Comparison of ENCODE assay signal across 8 mouse cellular contexts in the genomic region with DNA sequence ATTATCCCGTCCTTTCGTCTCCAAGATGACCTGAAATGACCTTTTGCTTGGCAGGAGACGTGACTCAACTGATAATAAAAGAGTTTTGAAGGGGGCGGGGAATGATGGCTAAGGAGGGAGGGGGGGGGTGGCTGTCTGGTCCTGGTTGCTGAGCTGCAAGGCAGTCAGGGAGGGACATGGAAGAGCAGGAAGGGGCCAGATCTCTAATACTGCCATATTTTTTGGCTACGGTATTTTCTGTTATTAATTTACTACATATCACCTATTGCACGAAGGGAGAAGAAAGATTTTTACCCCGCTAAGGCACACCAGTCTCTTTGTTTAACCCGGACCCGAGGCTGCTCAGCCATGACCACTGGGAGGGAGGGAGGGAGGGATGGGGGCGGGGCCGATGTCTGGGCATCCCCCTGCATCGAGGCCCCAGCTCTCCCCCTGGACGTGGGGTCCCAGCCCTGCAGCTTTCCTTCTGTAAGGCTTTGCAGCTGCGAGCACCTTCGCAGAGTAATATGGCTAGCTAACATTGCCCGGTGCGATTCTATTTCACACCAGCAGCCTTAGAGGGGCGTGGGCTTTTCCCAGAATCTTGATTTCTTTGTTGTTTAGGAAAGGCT.
A peak's percentile ranks its signal among the peaks of the same experiment; 100 is the strongest.
DNase-seq lines count a peak whose midpoint lies in the region; ATAC-seq and TF ChIP-seq lines count a peak whose summit lies in the region.

No protein-coding gene starts in this region.

- no peaks in the 10 kb centered on the region for H3K36me3 ChIP-seq in embryonic facial prominence, embryonic 11.5 days (replicated peaks; ENCODE audit: control insufficient read depth, insufficient read depth, low read depth, low read length)
- H3K36me3 ChIP-seq in lung, postnatal 0 days (ENCODE audit: insufficient read depth, low read length) = no peaks in the 10 kb centered on the region

- ATAC-seq in embryonic facial prominence, embryonic 11.5 days (replicated peaks; ENCODE audit: insufficient number of reproducible peaks, low FRiP score, low TSS enrichment, low read depth) = peak; percentile 95
- no peak for ATAC-seq in lung, postnatal 0 days

- peak overlapping the region; percentile 78 for H3K27ac ChIP-seq in embryonic facial prominence, embryonic 11.5 days (replicated peaks; ENCODE audit: low read depth, low read length)
- no peak overlapping the region for H3K27ac ChIP-seq in lung, postnatal 0 days (ENCODE audit: low read length)

- peak; percentile 31 to 49 for DNase-seq in layer of hippocampus, postnatal 10 days (ENCODE audit: low spot score in 2 of 2)
- DNase-seq in layer of hippocampus, adult 9-11 months = no peak
- DNase-seq in embryonic facial prominence, embryonic 11.5 days (ENCODE audit: low spot score) = peak; percentile 91
- DNase-seq in heart, postnatal 4 days = peak; percentile 22
- DNase-seq in lung, postnatal 0 days (ENCODE audit: low spot score) = peak; percentile 20
- peak; percentile 56 for DNase-seq in yolk sac, embryonic 10.5 days (ENCODE audit: low spot score)
- DNase-seq in spleen, postnatal 14 days (ENCODE audit: low spot score in 2 of 2) = no peak
- DNase-seq in T-cell, adult 2 months (ENCODE audit: low spot score) = no peak

- no peaks in the 10 kb centered on the region for H3K4me1 ChIP-seq in embryonic facial prominence, embryonic 11.5 days (ENCODE audit: control insufficient read depth, insufficient read depth, low read length)
- H3K4me1 ChIP-seq in lung, postnatal 0 days (ENCODE audit: insufficient read depth, low read depth, low read length) = peaks cover 4% of the 10 kb centered on the region; the same call in 1 of the 2 replicates

- no peak for TF ChIP-seq EP300 in lung, postnatal 0 days (IDR thresholded peaks at IDR 0.05)

- H3K4me3 ChIP-seq in embryonic facial prominence, embryonic 11.5 days (ENCODE audit: low read depth, low read length) = peak overlapping the region; percentile 14
- peak overlapping the region; percentile 26 for H3K4me3 ChIP-seq in lung, postnatal 0 days (ENCODE audit: low read depth, low read length)

- H3K27me3 ChIP-seq in embryonic facial prominence, embryonic 11.5 days (ENCODE audit: control insufficient read depth, insufficient read depth, low read length) = no peaks in the 10 kb centered on the region
- no peaks in the 10 kb centered on the region for H3K27me3 ChIP-seq in lung, postnatal 0 days (replicated peaks; ENCODE audit: insufficient read depth, low read length)

- peak overlapping the region; percentile 37 for H3K4me2 ChIP-seq in embryonic facial prominence, embryonic 11.5 days (ENCODE audit: low read depth, low read length)
- H3K4me2 ChIP-seq in lung, postnatal 0 days (replicated peaks; ENCODE audit: low read depth, low read length) = peak overlapping the region; percentile 59

- H3K9ac ChIP-seq in embryonic facial prominence, embryonic 11.5 days (replicated peaks; ENCODE audit: low read length) = peak overlapping the region; percentile 47
- no peak overlapping the region for H3K9ac ChIP-seq in lung, postnatal 0 days (replicated peaks; ENCODE audit: low read depth)

- TF ChIP-seq CTCF in lung, postnatal 0 days (IDR thresholded peaks at IDR 0.05) = no peak

- no peaks in the 10 kb centered on the region for H3K9me3 ChIP-seq in embryonic facial prominence, embryonic 11.5 days (replicated peaks; ENCODE audit: control insufficient read depth, low read length)
- H3K9me3 ChIP-seq in lung, postnatal 0 days (ENCODE audit: low read length) = no peaks in the 10 kb centered on the region

- WGBS in embryonic facial prominence, embryonic 11.5 days = 0% methylated on average over 18 of the region's 18 CpGs
- WGBS in lung, postnatal 0 days = 1% methylated on average over 18 of the region's 18 CpGs

Comparison
In these comparisons a context has a peak if more than half of its experiments do, and no peak if none do; other contexts are left out.
1. DNase-seq: peak in layer of hippocampus, postnatal 10 days (2 of 2), embryonic facial prominence, embryonic 11.5 days (single experiment), heart, postnatal 4 days (single experiment), lung, postnatal 0 days (single experiment) and yolk sac, embryonic 10.5 days (single experiment); none in layer of hippocampus, adult 9-11 months (single experiment), spleen, postnatal 14 days (0 of 2) and T-cell, adult 2 months (single experiment).